Mouse (Mus musculus): ENCODE data around the gene Tnik.

Gene Tnik

DNA sequence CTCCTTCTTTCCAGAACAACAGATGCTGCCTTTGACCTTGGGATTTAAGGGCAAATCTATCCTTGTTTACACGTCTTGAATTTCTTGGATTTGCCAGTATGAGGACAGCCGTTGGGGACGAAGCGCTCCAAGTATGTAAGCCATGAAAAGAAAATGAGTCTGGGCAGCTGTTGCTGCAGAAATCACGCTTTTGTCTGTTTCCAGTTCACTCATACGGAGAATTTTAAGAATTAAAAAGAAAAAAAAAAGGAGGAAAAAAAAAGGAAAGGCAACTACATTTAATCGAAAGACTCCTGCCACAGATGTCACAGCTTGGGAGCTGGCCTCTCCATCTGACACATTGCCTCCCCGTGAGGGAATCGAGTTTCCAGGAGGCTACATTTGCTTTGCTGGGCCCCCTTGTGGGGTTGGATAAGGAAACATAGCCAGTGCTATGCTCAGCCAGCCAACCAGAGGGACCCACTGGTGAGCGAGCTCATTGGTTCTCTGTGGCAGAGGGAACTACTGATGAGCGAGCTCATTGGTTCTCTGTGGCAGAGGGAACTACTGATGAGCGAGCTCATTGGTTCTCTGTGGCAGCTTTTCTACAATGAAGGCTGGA is 145.9 kb downstream of the Tnik start:
- no peak for DNase-seq (ENCODE audit: low read depth)

DNA sequence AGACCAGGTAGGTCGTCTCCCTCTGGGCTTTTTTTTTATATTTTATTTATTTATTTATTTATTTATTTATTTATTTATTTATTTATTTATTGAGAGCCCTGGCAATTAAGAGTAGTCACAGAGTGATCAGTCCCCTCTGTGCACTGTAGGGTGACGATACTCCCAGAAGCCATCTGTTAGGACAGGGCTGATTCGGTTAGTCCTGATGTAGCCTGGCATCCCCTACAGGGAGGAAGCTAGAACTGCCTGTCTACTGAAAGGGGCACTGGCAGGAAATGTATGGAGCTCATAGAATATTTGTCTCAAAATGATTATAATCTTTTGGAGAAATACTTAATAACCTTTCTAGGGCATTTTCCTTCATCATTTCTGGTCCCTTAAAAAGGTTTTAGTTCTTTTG is 147.3 kb downstream of the Tnik start:
- DNase-seq (ENCODE audit: low read depth), result no peak

DNA sequence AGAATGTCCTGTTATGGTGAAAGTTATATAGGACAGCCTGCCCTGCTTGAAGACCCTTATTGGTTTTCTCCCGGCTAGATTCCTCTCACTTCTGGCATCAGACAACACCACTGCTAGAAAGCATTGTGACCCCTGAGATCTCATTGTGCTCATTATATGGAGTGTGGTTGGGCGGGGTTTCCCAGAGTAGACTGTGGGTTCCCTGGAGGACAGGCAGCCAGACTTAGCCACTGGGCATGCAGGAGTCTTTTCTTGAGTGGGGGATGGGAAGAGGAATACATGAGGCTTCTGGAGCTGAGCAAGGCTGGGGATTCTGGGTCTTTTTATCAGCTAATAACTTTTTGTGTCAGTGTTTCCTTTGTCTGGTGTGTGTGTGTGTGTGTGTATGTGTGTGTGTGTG is 153.0 kb downstream of the Tnik start:
- no peak for DNase-seq (ENCODE audit: low read depth)

DNA sequence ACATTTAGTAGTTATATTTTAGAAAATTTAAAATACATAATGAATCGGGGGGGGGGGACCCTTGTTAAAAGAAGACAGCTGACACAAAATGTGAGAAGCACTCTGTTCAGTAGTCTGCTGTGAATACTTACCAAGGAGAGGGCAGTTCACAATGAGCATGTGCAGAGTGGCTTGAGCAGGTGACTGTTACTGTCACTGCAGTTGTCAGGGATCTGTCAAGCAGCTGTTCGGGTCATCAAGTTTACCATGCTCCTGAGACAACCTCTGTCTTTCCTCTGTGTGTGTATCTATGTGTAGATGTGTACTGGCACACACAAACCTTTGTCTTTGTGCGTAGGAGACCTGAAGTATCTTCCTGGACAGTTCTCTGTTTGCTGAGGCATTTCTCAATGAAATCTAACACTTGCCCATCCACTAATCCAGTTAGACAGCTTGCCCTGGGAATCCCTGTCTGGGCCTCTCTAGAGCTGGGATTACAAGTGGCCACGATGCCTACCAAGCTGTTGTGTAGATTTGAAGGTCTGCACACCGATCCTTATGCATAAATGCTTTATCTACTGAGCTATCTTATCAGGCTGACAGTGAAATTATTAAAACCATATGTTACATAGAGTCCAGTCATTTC is 154.2 kb downstream of the Tnik start:
- no peak for DNase-seq (ENCODE audit: low read depth)

DNA sequence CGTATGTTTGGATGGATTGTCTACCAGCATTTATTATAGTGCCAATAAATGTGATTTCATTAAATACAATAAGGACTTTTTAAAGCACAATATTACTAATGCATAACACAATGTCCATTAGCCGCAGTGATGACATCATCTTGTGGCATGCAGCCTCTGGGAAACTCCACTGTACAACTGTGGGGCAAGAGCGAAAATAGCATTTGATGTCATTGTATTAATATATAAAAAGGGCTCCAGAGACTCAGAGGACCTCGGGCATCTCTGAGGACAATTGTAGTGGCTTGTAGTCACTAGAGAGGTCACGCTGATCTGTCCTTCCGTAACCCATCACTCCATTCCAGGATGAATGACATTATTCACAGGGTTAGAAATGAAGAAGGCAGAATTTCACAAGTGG is 157.2 kb downstream of the Tnik start:
- DNase-seq (ENCODE audit: low read depth), result no peak

DNA sequence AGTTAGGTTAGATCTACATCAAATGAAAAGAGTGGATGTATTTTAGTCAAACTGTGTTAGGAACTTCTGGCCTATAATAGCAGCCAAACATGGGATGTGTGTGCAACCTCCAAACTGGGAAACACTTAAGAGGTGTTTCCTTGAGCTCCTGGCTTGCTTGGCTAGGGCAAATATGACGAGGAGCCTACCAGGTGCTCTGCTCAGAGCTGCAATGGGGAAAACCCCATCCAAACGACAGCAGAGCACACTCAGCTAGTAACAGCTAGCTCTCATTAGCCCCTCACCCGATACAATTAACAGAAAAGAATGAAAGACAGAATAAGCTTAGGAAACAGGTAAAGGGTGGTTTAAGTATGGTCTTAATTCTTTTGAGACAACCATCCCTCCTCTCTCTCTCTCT is 157.7 kb downstream of the Tnik start:
- no peak for DNase-seq (ENCODE audit: low read depth)

DNA sequence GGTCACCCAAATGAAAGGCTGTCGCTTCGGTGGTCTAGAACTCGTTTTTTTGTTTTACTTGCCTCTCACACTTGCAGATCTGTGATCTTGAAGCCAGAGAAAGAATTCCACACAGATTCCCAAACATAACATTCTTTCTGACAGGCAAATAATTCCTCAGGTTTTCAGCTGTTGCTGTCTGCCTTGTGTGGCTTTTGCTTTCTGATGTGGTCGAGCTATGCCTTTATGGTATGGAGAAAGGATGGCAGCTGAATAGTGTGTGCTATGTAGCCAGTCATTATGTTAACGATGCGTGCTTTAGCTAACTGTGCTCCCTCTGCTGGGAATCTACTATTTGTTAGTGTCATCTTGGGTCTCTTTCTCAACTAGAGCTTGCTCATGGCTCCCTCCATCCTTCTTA is 158.8 kb downstream of the Tnik start:
- DNase-seq (ENCODE audit: low read depth), result no peak

DNA sequence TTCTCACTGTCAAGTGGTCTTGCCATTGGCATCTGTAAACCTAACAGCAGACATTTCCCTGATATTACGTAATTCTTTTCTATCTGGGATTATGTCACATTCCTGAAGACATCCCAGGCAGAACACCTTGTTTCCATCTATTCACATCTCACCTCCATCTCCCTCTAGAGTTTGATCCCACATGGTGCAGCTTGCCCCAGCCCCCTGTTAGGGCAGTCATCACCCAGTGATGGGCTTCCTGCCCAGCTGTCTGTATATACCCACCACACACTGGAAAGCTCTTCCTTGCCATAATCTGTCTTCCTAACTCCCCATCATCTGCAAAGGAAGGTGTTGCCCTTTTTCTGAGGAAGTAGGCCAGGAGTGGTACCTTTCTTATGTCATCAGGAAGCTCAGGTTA is 159.2 kb downstream of the Tnik start:
- no peak for DNase-seq (ENCODE audit: low read depth)

DNA sequence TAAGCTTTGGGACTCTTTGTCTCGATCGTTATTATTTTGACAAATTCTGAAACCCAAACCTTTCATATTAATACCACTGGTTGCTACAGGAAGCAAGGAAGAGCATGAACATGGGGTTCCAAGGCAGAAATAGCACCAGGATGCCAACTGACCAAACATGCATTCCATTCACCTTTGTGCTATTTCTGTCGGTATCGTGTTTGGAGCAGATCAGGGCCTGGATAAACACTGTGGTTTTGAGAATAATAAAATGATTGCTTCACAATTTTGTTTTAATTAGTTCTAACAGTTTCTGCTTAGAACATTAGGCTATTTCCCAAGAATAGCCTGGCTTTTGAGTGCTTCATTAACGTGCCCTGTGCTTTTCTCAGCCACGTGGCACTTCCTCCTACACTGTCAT is 162.9 kb downstream of the Tnik start:
- no peak for DNase-seq (ENCODE audit: low read depth)

DNA sequence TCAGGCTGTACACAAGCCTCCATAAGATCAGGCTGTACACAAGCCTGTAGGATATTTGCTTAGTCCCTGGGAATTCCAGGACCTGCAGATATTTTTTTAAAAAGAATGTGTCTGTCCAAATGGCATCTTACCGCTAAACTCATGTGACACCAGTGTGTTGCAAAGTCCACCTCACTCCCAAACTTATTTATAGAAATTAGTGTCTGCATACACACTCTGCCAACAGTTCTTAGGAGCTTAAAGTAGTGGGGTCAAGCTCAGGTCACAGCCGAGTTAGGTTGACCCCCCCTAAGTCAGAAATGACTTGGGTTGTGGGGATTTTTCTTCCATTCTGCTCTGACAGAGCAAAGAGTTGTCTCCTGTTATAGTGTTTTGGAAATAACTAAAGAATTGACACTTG is 168.4 kb downstream of the Tnik start:
- no peak for DNase-seq (ENCODE audit: low read depth)

DNA sequence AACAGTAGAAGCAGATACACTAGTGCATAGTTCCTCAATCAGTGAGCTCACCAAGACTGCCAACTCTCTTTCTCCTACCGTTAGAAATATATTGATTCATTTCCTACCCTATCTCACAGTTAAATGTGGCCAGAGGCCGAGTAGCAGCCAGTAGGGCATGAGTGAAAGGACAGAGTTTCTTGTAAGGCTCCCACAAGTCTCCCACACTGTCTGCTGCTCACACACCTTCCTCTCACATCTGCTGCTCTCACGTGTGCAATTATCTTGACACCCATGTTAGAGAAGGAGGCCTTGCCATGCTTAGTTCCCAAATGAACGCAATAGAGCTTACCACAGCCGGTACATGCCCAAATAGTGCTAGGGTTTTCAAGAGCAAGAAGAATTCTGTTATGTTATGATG is 169.3 kb downstream of the Tnik start:
- DNase-seq (ENCODE audit: low read depth), result no peak

DNA sequence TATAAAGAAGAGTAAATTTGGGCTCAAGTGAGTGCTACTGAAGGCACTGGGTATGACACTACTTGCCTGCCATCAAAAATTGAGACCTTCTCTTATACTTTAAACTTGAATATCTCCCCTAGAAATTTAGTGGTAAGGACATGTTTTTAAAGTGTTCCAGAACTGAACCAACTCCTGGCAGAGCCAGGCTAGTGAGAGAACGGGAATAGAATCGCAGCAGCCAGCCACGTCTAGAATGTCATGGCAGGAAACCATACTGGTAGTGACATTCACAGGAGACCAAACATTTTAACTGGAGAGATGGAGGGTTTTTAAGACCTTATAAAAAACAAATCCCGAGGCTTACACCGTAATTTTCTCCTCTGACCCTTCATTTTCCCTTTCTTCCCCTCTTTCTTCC is 172.5 kb downstream of the Tnik start:
- DNase-seq (ENCODE audit: low read depth), result no peak

DNA sequence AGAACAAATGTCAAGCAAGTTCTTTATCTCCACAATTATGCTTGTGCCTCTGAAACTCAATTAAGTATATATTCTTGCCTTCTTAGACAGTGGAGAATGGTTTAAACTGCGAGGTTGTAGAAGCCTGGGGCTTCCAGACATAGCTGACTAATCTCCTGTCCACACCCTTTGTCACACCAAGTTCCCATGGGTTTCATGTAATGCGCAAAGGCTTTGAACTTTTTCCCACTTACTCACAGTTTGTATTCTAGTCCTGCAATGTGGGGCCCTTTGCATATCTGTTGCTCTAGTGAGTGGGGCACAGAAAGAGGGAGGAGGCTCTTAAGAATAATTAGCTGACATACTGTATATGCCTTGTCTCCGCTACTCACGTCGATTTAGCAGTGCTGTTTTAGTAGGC is 174.4 kb downstream of the Tnik start:
- no peak for DNase-seq (ENCODE audit: low read depth)

DNA sequence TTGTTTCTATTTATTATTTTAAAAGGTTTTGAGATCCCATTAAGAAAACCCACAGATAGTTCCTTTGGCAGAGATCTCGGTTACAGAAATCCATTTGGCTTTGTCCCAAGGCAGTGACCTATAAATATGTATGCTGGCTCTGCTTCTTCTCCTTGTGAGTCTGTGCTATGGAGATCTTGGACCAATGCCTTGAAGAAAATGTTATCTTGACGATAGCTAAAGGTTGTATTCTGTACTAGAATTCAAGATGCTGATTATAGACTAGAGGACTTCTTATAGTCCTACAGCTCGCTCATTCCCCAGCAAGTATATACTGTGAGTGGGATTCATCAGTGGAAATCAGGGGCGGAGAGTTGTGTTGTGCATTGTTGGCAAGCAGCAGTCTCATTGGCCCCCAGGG is 178.5 kb downstream of the Tnik start:
- DNase-seq (ENCODE audit: low read depth), result no peak

DNA sequence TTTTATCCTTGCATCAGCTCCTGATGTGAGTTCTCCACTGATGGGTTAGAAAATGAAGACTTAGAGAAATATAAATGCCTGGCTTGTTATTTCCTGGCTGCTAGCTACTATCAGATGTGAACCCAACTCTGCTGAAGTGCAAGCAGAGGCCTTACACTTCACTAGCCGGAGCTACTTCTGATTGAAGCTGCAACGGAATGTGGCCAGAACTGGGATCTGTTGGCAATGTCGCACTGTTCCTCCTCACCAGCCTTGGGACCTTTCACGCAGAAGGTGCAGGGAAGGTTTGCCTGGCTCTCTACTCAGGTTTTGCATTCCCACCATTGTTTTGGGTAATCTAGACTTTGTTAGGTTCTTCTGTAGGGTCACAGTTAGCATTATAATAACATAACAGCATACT is 179.1 kb downstream of the Tnik start:
- DNase-seq (ENCODE audit: low read depth), result no peak

DNA sequence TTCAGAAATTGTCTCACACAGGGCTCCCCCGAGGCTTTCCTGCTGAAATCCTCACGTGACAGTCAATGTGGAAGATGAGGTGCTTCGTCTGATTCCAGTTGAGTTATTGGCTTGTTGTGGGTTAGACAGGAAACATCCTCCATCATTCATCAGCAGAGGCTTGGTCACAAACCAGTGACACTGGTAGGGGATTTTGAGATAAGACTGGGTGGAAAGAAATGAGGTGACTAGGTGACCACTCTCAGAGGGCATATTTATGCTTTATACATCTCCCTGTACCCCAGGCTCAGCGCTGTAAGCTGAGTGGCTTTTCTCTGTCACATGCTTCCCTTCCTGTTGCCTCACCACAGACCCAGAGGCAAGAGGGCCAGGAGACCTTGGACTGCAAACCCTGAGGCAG is 184.9 kb downstream of the Tnik start:
- no peak for DNase-seq (ENCODE audit: low read depth)

DNA sequence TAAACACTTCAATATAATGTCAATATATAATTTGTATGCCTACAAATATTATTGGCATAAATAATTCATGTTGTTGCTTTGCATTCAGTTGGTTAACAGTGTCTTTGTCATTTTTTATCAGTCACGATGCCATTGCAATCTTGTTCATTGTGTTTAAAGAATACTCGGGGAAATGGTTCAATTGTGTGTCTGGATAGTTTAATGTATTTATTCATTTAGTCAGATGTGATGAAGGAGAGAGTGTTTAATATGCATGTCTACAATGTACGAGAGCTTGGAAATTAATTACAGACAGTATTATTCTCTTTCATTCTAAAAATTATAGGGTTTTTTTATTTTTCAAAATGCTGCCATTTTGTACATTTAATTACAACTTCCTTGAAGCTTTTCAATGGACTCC is 190.4 kb downstream of the Tnik start:
- DNase-seq (ENCODE audit: low read depth), result no peak

DNA sequence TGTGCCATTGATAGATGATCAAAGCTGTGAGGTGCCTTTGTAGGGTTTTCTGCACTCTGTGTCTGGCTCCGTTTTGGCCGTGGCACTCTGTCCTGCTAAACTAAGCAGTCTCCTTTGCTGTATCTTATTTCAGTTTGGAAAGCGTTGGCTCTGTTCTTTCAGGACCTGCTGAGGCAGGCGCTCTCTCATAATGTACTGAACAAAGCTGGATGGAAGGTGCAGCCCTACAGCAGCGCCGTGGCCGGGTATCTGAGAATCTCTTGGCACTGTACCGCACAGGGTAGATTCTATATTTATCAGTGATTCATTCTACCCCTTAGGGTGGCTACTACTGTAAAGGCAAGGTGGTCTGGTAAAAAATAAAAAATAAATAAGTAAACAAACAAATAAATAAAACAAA is 193.8 kb downstream of the Tnik start:
- no peak for DNase-seq (ENCODE audit: low read depth)

DNA sequence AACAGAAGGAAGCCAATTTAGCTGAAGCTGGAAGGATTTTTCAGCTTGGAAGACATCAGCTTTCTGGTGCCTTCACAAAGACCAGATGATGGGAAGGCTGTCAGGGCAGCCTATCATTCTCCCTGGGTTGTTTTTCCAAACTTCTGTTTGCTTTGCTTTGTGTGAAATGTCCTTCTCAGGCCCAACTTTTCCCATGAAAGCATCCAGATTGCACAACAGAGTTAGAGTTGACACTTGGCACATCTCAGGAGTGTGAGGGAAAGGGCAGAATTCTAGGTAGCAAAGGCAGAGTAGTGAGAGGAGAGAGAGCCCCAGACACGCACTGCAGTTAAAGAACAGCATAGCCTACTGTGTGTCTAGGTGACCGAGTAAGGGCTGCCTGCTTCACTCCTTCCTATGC is 194.5 kb downstream of the Tnik start:
- DNase-seq (ENCODE audit: low read depth), result no peak

DNA sequence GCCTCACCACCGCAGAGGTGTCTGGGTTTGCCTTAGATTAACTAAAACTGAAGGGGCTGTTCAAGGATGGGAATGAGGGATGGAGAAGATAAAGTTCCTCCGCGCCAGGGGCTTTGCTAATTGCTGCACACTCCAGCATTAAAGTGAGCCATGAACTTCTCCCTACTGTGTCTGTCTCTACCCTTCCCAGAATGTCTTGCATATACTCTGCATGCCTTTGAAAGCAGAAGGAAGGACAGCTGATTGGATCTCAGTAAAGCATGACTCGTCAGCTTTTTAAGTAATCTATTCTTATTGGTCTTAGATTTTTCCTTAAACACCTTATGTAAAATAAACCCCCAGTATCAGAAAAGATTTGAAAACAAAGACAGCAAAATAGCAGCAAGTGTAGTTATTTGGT is 203.7 kb downstream of the Tnik start:
- DNase-seq (ENCODE audit: low read depth), result no peak

DNA sequence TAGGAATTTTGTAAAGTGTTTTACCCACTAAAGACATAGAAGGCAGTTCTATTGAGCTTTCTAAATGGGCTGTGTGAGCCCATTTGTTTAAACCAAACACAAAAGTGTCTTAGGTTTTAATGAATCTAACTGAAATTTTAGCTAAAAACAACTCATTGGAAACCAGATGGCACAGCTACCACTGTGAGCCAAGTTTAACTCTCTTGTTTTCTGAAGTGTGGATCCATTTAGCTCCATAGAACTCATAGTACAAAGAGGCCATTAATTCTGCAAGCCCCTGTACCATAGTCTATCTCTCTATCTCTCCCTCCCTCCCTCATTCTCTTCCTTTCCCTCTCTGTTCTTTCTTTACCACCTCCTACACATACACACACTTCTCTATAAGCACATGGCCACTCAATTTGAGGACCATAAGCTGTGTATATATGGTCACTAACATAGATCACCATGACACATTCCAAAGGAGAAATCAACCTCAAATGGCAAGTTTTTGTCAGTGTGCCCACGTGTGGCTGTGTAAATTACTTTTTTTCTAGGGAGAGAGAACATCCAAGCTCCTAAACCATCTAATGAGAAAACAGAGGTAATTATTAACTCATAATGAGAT is 204.2 kb downstream of the Tnik start:
- no peak for DNase-seq (ENCODE audit: low read depth)

DNA sequence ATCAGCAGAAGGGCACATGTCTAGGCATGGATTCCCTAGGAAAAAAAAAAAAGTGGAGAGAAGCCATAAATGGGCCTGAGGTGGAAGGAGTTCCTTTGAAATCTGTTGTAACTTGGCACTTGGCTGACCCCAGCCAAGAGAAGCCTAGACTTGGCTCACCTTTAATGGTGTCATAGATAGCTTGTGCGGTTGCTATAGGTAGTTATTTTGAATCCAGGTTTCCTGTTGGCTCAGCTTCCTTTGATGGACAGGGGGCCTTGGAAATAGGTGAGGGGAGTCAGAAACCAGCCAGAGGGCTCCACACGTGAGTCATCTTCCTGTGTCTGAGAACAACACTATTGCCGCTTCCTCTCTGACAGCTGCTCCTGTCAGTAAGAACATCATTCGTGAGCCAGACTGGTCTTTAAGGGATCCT is 204.9 kb downstream of the Tnik start:
- peak; percentile 19 for DNase-seq (ENCODE audit: low read depth)

DNA sequence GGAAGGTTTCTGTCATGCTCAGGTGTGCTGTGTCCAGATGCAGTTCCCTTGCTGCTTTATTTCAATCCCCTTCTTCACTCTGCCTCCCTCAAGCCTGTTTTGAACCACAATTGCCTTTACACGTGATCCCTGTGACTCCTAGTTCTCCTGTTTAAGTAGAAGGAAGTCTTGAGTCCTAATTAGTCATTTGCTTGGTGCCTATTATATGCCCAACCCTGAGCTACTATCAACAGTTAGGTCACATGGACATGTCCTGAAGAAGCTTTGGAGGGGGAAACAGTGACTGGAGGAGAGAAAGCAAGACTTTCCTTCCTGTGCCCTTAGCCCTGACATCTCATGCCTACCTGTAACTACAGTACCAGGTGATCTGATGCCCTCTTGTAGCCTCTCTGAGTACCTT is 210.4 kb downstream of the Tnik start:
- no peak for DNase-seq (ENCODE audit: low read depth)

DNA sequence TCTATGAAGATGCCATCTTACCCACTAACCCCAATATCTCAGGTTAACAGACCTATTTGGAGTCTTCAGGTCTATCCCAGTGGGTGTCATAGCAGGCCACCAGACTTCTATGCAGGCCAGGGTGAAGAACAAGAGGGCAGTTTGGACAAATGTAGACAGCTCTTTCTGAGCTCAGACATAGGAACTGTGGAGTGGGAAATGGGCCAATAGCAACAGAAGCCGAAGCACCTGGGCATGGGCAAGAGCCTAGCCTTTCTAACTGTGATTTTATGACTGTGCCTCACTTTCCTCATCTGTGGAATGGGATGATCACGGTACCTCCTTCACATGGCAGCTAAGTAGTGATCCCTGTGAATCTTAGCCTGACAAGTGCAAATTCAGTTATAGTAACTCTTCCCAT is 214.4 kb downstream of the Tnik start:
- DNase-seq (ENCODE audit: low read depth), result no peak
